Mouse (Mus musculus) lung, postnatal 0 days (tissue): ENCODE data around the gene Gm3526. TPM values are rescaled to one million over a fixed set of nuclear protein-coding genes. Genes with fewer than 3 reads are reported as not detected.
"Not testable (repeated sequence)": the region's sequence is repeated elsewhere in the genome, so short reads cannot be mapped to it uniquely, and the experiment has no call there.

Source experiments
- ATAC-seq: fragments of 200-750 bp; cut with Nextera tagmentation; 2 replicates; pipeline ENCODE4 v1.8.0; 2017; ENCODE audit warnings: moderate library complexity
- DNase-seq: peaks from one replicate; pipeline ENCODE4 v3.0.0-alpha.2; 2016; ENCODE audit warnings: low spot score
- H3K27ac ChIP-seq: fragments of 300-500 bp; sonication (generic); 2 replicates; pipeline ENCODE4 v1.5.1; 2014; ENCODE audit warnings: antibody characterized with exemption, mild to moderate bottlenecking, low read length, mixed read lengths
- H3K27me3 ChIP-seq: fragments of 300-500 bp; sonication (generic); replicated peaks from 2 replicates; pipeline ENCODE4 v1.6.1; 2014; ENCODE audit warnings: low read length, mixed read lengths; ENCODE audit not compliant: insufficient read depth
- H3K36me3 ChIP-seq: fragments of 300-500 bp; sonication (generic); 2 replicates; pipeline ENCODE4 v1.6.1; 2014; ENCODE audit warnings: low read length, mixed read lengths; ENCODE audit not compliant: insufficient read depth
- H3K4me1 ChIP-seq: fragments of 300-500 bp; sonication (generic); 2 replicates; pipeline ENCODE4 v1.6.1; 2014; ENCODE audit warnings: antibody characterized with exemption, low read depth, low read length, mixed read lengths; ENCODE audit not compliant: insufficient read depth
- H3K4me2 ChIP-seq: fragments of 300-500 bp; sonication (generic); replicated peaks from 2 replicates; pipeline ENCODE4 v1.6.1; 2014; ENCODE audit warnings: low read depth, mild to moderate bottlenecking, low read length, moderate library complexity, mixed read lengths
- H3K4me3 ChIP-seq: fragments of 300-500 bp; sonication (generic); 2 replicates; pipeline ENCODE4 v1.5.1; 2014; ENCODE audit warnings: low read depth, low read length
- H3K9ac ChIP-seq: fragments of 300-500 bp; sonication (generic); replicated peaks from 2 replicates; pipeline ENCODE4 v1.6.1; 2014; ENCODE audit warnings: low read depth, mild to moderate bottlenecking
- H3K9me3 ChIP-seq: fragments of 300-500 bp; sonication (generic); 2 replicates; pipeline ENCODE4 v1.6.1; 2016; ENCODE audit warnings: low read length, mixed read lengths
- WGBS: fragments of 180-500 bp; shearing (Covaris S2); extraction: QIAGEN DNeasy Blood & Tissue Kit; methylation state at CpG from one replicate; pipeline ENCODE4 v1.1.7; 2014; 5-methylcytosine and 5-hydroxymethylcytosine counted together
- polyA plus RNA-seq: library from polyadenylated mRNA; unstranded; fragments of >200 nt; fragmentation: Nextera tagmentation; extraction: Ambion mirVana; gene quantifications from 2 replicates; pipeline ENCODE4 v1.2.1, GENCODE M21; 2015

The Gm3526 gene
- polyA plus RNA-seq, result not detected in 2 replicates

DNA sequence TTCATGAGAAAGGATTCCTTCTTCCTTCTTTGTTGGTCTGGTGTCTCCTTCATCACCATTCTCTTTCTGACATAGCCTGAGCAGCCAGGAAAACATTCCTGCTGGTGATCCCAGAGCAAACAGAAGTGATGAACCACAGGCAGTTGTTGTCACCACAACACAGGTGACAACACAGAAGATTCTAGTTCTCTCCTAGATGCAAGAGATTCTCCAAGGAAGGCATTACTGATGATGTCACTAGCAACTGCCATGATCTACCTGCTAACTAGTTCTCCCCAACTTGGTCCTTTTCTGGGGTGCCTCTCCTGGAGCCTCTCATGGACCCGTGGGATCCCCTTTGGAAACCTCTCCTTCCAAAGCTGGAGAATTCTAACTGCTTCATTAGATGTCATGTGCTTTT, at the start of gene Gm3526:
Gene Gm3526, minus strand, starts transcription at position 101 of the 400 bp plus-strand sequence.
- not testable (repeated sequence) for H3K27ac ChIP-seq, ATAC-seq, H3K4me2 ChIP-seq, H3K4me3 ChIP-seq, H3K9ac ChIP-seq, H3K36me3 ChIP-seq, H3K27me3 ChIP-seq, DNase-seq, H3K9me3 ChIP-seq, H3K4me1 ChIP-seq
- WGBS, result no CpG with 5 or more reads among the region's 1 CpGs

Other genes with a start within 250 kb of the Gm3526 start
- gene Gm3298, start 244.7 kb downstream of the Gm3526 start, polyA plus RNA-seq, result not detected in 2 replicates
- not detected in 2 replicates for gene 4930555G01Rik, start 210.0 kb downstream of the Gm3526 start, polyA plus RNA-seq
- gene Gm8281, start 189.5 kb downstream of the Gm3526 start, polyA plus RNA-seq, result 0.37 and 0.46 TPM in 2 replicates
- not detected in 2 replicates for gene Gm8279, start 129.1 kb downstream of the Gm3526 start, polyA plus RNA-seq
- not detected in 2 replicates for gene Gm3317, start 96.0 kb downstream of the Gm3526 start, polyA plus RNA-seq
- not detected in 2 replicates for gene Gm8271, start 74.8 kb downstream of the Gm3526 start, polyA plus RNA-seq
- not detected in 2 replicates for gene Gm3542, start 74.3 kb upstream of the Gm3526 start, polyA plus RNA-seq
- 0.29 TPM in 1 of 2 replicates, not detected in the other for gene Gm3500, start 128.5 kb upstream of the Gm3526 start, polyA plus RNA-seq
- gene Gm3194, start 194.9 kb upstream of the Gm3526 start, polyA plus RNA-seq, result 0.14 TPM in 1 of 2 replicates, not detected in the other
- not detected in 2 replicates for gene Gm8246, start 217.2 kb upstream of the Gm3526 start, polyA plus RNA-seq
- gene Gm3187, start 223.6 kb upstream of the Gm3526 start, polyA plus RNA-seq, result not detected in 2 replicates
- 0.32 and 0.98 TPM in 2 replicates for gene Gm3488, start 241.1 kb upstream of the Gm3526 start, polyA plus RNA-seq